Mouse (Mus musculus): ENCODE measurements around the gene Gm11733. TPM values are rescaled to one million over a fixed set of nuclear protein-coding genes. Genes with fewer than 3 reads are reported as not detected.
"Not testable (repeated sequence)": the region's sequence is repeated elsewhere in the genome, so short reads cannot be mapped to it uniquely, and the experiment has no call there.

The Gm11733 gene
- total RNA-seq (2015) = not detected in 2 replicates
- total RNA-seq (2017) = not detected in 2 replicates

DNA sequence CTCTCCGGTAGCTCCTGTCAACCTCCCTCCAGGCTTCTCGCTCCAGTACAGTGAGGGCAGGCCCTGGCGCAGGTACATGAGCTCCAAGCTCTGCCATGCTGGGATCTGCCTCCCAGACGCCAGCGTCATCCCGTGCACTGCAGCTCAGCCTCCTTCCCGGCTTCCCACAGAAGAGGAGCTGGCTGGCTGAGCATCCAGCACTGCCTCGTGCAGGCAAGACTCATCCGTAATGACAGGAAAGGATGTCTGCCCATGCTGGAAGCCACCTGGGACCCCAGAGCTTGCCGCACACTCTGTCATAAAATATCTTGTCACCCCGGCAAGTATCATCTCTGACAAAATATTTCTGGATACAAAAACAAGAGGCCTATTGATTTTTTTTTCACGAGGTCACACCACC, at the start of gene Gm11733:
Gene Gm11733, plus strand, starts transcription at position 171 of the 400 bp plus-strand sequence.
- no peak for ATAC-seq (replicated peaks; ENCODE audit: poor library complexity)

DNA sequence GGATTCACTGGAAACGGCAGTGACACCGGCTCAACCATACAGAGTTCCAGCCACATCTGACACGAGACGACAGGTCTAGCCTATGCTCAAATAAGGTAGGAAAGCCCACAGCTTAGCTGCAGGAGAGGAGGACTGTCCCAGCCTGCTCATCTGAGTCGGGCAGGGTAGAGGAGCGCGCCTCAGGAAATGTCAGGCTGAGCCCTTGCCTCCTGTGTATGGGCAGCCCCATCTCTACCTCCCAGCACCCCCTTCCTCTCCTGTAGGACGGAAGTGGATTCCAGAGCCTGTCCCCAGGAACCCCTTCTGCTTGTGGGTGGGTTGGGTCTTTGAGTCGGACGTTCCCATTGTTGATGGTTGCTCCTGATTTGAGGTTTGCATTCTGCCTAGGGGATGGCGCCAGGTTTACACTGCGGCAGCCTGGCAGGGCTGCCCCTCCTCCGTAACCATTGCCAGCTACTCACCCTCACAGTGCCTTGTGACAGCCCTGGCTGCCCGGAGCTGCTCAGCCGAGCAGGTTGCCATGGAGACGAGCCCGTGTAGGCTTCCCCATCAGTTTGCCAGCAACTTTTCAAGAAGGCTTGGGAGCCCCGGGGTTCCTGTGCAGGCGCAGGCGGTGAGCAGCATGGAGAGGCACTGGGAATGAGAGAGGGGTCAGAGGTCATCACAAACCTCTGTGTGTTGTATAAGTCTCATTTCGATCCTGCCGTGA, 47.6 kb upstream of the Gm11733 start:
- no peak for ATAC-seq (replicated peaks; ENCODE audit: poor library complexity)

DNA sequence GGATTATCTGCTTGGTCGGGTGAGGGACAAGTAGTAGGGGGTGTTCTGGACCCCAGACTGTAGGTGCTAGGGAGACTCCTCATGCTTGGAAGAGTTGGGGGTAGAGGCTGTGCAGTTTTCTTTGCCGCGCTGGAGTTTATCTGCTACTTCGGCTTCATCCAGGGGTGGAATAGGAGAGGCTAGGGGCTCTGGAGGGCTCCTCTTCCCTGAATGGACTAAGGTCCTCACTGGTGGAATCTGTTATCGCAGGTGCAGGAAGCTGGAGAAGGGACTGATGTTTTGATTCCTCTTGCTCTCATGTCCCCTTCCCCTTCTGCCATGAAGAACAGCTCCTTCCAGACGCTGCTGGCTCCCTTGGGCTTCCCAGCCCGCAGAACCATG, 47.1 kb upstream of the Gm11733 start:
- ATAC-seq (replicated peaks; ENCODE audit: poor library complexity) = no peak

DNA sequence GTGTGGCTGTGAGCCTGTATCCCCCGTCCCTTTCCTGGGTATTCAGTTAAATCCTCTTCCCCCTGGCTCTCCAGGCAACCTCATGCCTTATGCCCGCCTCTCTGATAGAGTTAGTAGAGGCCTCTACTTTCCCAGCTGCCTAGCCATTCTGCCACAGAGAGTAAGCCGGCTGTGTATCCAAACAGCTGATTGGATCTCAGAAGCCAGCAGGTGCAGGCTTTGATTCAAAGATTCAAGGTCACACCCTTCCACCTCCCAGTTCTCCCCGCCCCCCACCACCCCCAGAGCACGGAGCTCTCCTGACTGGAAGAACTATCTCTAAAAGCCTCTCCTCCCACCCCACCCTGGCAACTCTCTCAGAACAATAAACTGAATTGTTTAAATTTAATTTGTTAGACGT, 45.8 kb upstream of the Gm11733 start:
- no peak for ATAC-seq (replicated peaks; ENCODE audit: poor library complexity)

DNA sequence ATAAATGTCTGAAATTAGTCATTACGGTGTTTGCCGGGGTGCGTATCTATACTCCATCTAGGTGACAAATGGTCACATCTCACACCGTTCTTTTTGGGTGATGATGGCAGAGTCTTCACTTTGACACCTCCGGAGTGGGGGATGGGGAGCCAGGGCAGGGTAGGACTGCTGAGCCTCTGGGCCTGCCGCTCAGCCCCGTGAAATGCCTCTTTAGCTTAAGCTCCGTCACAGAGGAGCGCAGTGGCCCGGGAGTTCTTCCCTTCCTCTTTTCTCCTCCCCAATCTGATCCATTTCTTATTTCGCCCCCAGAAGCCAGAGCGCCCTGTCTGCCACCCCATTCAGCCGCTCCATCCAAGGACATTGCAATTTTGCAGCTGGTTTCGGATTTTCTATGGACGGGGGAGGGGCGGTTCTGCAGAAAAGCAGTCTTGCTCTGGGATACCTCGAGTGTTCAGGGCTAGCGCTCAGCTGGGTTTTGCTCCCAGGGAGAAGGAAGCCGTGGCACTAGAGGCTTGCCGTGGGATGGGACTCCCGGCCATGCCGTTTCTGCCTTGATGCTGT, 43.2 kb upstream of the Gm11733 start:
- no peak for ATAC-seq (replicated peaks; ENCODE audit: poor library complexity)

DNA sequence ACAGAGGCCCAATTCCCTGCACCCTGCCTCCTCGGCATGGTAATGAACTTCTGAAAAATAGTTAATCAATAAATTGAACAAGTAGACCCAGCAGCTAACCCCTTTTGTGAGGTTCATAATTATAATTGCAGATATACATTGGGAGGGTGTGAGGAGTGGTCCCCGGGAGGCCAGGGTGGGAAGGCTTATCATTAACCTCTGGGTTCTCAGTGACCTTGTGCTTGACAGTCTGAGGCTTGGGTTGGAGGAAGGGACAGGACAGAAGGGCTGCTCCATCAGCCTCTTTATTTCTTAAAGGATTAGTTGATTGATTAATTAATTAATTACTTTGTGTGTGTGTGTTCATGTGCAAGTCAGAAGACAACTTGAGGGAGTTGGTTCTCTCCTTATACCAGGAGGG, 40.1 kb upstream of the Gm11733 start:
- ATAC-seq (replicated peaks; ENCODE audit: poor library complexity) = no peak

DNA sequence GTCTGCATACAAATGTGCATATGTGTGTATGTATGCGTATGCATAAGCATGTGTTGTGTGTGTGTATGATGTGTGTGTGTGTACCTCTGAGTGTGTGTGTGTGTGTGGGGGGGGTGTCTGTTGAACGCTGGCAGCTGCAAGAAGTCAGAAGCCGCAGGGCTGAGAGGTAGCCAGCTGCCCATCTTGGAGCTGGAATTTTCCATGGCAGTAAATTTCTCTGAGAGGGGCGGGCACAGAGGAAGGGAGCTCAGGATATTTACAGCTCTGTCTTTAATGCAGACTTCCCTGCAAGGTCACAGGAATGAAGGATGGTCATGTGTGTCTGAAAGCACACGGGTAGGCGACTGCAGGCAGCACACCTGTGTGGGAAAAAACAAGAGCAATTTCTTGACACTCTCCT, 38.5 kb upstream of the Gm11733 start:
- ATAC-seq (replicated peaks; ENCODE audit: poor library complexity) = no peak

DNA sequence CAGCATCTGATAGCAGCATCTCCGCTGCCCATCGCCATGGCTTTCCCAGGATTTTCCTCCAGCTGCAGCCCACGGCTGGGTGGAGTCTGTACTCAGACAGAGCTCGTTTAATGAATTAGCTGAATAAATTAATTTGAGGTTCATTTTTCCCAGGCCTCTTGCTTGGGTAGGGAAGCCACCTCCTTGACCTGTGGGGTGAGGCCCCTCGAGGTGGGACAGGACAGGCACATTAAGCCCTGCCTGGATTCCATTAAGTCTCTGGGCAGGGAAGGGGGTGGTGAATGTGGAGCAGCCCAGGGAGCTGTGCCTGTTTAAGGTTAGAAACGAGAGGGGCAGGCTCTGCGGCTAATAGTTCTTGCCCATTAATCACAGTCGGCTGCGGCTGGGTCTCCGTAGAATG, 30.1 kb upstream of the Gm11733 start:
- ATAC-seq (replicated peaks; ENCODE audit: poor library complexity) = no peak

- ATAC-seq (replicated peaks; ENCODE audit: poor library complexity) = no peak
These were observed 25.0 kb upstream of the Gm11733 start for GRCm38 (mm10) chr11:117459148-117459547.

- ATAC-seq (replicated peaks; ENCODE audit: poor library complexity) = no peak
These were observed 21.8 kb upstream of the Gm11733 start for GRCm38 (mm10) chr11:117462202-117462864.

DNA sequence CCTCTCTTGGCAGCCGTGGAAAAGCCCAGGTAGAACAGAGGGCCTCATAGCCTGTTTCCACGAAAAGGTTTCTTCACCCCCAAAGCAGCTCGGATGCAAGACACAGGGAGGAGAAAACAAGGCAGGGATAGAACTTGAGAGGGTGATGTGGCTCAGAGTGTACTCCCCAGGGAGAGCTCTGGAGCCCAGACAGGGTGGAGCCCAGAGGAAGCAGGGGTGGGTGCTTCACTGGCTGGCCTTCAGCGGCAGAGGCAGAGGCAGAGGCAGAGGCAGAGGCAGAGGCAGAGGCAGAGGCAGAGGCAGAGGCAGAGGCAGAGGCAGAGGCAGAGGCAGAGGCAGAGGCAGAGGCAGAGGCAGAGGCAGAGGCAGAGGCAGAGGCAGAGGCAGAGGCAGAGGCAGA, 20.8 kb upstream of the Gm11733 start:
- not testable (repeated sequence) for ATAC-seq (replicated peaks; ENCODE audit: poor library complexity)

GRCm38 (mm10) chr11:117466292-117466691, 17.9 kb upstream of the Gm11733 start:
- ATAC-seq (replicated peaks; ENCODE audit: poor library complexity) = no peak

DNA sequence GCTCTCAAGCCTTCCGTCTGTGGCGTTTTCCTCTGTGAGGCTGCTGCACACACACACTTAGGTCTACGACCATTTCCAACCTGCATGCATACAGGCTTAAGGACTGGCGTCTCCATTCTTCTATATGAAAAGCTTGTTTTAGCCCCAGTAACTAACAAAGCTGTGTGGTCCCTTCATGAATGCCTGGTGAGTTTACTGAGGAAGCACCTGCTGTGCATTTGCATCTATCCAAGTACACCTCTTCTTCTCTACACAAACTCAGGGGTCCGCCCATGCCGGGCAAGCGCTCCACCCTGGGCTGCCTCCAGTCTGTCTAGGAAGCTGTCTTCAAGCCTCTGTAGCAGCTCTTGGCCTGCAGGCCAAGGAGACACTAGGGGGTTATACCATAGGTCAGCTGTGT, 17.3 kb upstream of the Gm11733 start:
- ATAC-seq (replicated peaks; ENCODE audit: poor library complexity) = no peak

DNA sequence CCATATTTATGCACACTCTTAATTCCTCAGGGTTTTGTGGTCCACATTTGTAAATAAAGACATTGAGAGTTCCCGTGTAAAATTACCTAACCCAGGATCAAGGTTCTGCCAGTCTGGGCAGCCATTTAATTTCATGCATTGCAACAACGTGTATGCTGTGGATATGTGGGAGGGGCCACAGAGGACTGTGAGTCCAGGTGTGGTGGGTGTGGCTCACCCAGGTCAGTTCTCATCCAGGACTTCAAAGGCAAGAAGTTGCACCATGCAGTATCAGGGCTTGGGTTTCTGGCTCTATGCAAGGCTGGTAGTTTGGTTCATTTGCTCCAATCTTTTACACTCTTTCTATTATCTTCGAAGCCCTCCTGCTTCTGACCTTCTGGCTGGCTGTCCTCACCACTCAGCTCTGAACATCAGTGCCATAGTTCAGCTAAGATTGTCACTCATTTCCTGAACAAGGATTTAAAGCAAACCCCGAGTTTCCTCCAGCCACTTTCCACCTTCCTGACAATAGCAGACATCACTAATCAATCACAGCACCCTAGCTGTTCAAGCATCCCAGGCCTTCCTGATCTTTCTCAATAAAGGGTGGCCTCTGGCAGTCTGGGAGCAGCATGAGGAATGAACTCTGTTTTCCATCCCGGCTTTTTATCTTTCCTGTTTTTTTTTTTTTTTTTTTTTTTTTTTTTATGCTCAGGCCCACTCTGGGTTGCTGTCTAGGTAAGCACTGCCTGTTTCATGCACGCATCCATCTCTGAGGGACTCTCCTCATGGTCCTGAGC, 15.4 kb upstream of the Gm11733 start:
- ATAC-seq (replicated peaks; ENCODE audit: poor library complexity) = no peak

- ATAC-seq (replicated peaks; ENCODE audit: poor library complexity) = no peak
These were observed 14.4 kb upstream of the Gm11733 start for GRCm38 (mm10) chr11:117469724-117470123.

- no peak for ATAC-seq (replicated peaks; ENCODE audit: poor library complexity)
These were observed 13.5 kb upstream of the Gm11733 start for GRCm38 (mm10) chr11:117470586-117471195.

- no peak for ATAC-seq (replicated peaks; ENCODE audit: poor library complexity)
These were observed 12.4 kb upstream of the Gm11733 start for GRCm38 (mm10) chr11:117471625-117472283.

DNA sequence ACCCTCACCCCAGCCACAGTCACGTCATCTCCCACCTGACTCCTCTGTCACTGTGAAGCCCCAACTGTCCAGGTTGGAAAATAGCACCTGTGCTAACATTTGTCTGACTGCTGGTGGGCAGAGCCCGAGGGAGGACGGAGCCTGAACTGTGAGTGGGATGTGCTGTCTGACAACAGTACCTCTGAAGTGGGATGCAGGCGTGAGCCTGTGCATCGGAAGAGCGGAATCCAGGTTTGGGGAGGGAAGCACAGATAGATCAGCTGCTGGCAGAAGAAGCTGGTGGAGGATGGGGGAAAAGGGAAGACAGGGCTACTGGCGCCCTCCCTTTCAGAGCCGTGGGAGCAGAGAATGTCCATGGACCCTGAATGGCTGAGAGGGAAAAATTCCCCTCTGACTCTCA, 11.3 kb upstream of the Gm11733 start:
- no peak for ATAC-seq (replicated peaks; ENCODE audit: poor library complexity)

GRCm38 (mm10) chr11:117475204-117475603, 9.0 kb upstream of the Gm11733 start:
- ATAC-seq (replicated peaks; ENCODE audit: poor library complexity) = no peak

DNA sequence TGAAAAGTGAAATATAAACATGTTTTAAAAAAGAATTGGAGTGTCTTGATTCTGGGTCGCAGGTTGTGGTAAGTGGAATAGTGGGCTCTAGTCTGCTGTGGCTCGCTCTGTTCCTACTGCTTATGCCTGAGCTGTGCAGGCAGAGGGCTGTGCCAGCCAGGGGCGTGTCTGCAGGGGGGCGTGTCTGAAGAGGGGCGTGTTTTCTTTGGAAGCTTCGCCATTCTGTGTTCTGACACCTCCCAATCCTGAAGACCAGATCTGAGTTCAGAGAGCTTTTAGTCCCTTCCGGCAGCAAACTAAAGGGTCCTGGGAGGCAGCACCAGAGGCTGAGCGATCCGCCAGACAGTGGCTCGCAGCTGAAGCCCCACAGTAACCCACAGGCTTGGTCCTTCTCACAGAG, 8.5 kb upstream of the Gm11733 start:
- ATAC-seq (replicated peaks; ENCODE audit: poor library complexity) = 0 out of 2 replicates have a peak, but pooled peaks have one; percentile 54

All from megakaryocyte progenitor cell, adult 5-6 weeks (primary cell).